Mouse (Mus musculus): ENCODE measurements around the gene Olfr1111.
"Not testable (repeated sequence)": the region's sequence is repeated elsewhere in the genome, so short reads cannot be mapped to it uniquely, and the experiment has no call there.

Gene Olfr1111

GRCm38 (mm10) chr2:87152524-87152923 lies at the start of gene Olfr1111:
TSS of gene Olfr1111 (minus strand) at chr2:87152624.
- no peak for DNase-seq

GRCm38 (mm10) chr2:87187498-87187897 lies 35.1 kb upstream of the Olfr1111 start, which contains the start of gene Olfr1112:
TSS of gene Olfr1112 (plus strand) at chr2:87187798.
- DNase-seq, result no peak

GRCm38 (mm10) chr2:87167731-87168130 lies 15.3 kb upstream of the Olfr1111 start:
- not testable (repeated sequence) for DNase-seq

GRCm38 (mm10) chr2:87140200-87140599 lies 12.2 kb downstream of the Olfr1111 start, which contains the start of gene Olfr1110:
TSS of gene Olfr1110 (minus strand) at chr2:87140300.
- DNase-seq, result no peak

- DNase-seq, result no peak
Measured at GRCm38 (mm10) chr2:87114467-87114866, 38.0 kb downstream of the Olfr1111 start, which contains the start of gene Olfr259. TSS of gene Olfr259 (minus strand) at chr2:87114567.
